Mouse (Mus musculus) G1E (cell line): ENCODE measurements around the gene Armh3.

Source experiments
- CTCF ChIP-seq: IDR thresholded peaks from 2 replicates; pipeline ENCODE4 v1.5.1; 2012; ENCODE audit warnings: low read depth, low read length, inconsistent platforms, mixed read lengths
- GATA1 ChIP-seq: IDR thresholded peaks from 2 replicates; pipeline ENCODE4 v1.6.1; 2012; ENCODE audit warnings: borderline replicate concordance, low read length, inconsistent platforms, mixed read lengths
- POLR2AphosphoS5 ChIP-seq: IDR thresholded peaks from 2 replicates; pipeline ENCODE4 v1.6.1; 2012; ENCODE audit warnings: low read depth, low read length, inconsistent platforms; ENCODE audit not compliant: insufficient replicate concordance
- TAL1 ChIP-seq: conservative IDR thresholded peaks from 2 replicates; pipeline ENCODE4 v1.6.1; 2012; ENCODE audit warnings: low read depth, low read length, inconsistent platforms, mixed read lengths

- TF ChIP-seq CTCF (no peak), GATA1 (no peak), POLR2AphosphoS5 (no peak), TAL1 (no peak)
Observed at GRCm38 (mm10) chr19:45895726-45896125, 102.6 kb downstream of the Armh3 start.
